Mouse (Mus musculus) cerebellum, adult 2 months (tissue): ENCODE data around the gene Syk.

Source experiments
- CTCF ChIP-seq: fragments of 200-500 bp; IDR thresholded peaks from 2 replicates; pipeline ENCODE4 v1.5.1; 2011; ENCODE audit warnings: low read depth, mild to moderate bottlenecking, control low read depth, low read length, moderate library complexity, borderline replicate concordance; ENCODE audit not compliant: insufficient read depth
- POLR2A ChIP-seq: fragments of 200-500 bp; IDR thresholded peaks from 2 replicates; pipeline ENCODE4 v1.6.1; 2011; ENCODE audit warnings: low read length, control low read depth, borderline replicate concordance; ENCODE audit not compliant: insufficient read depth

GRCm38 (mm10) chr13:52576841-52577240, 6.1 kb upstream of the Syk start:
- TF ChIP-seq POLR2A = no peak
- no peak for TF ChIP-seq CTCF
